Mouse (Mus musculus) regulatory T cell (primary cell): Measurements from ENCODE around the gene Gatad2b.
"Not testable (repeated sequence)": the region's sequence is repeated elsewhere in the genome, so short reads cannot be mapped to it uniquely, and the experiment has no call there.

Source experiments
- in situ Hi-C: fragments of 300-600 bp; cut with MboI, MseI; formaldehyde crosslinking; loops from one replicate; pipeline ENCODE4 v1.15.1; 2025; ENCODE audit warnings: high pct_unique_total_duplicates

Gatad2b gene

GRCm38 (mm10) chr3:90309589-90309988 is 16.6 kb downstream of the Gatad2b start:
- in situ Hi-C loops = no loop called here

GRCm38 (mm10) chr3:90313367-90313766 is 20.4 kb downstream of the Gatad2b start:
- in situ Hi-C loops = no loop called here

DNA sequence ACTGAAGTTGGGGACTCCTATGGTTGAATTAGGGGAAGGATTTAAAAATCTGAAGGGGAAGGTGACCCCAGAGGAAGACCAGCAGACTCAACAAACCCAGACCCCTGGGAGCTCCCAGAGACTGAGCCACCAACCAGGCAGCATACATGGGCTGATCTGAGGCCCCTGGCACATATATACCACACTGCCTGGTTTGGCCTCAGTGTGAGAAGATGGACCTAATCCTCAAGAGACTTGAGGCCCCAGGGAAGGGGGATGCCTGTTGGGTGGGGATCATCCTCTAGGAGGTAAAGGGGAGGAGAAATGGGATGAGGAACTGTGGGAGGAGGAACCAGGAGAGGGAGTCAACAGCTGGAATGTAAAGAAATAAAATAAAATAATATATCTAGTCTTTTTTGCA is 21.3 kb downstream of the Gatad2b start:
- in situ Hi-C loops = no loop called here

- in situ Hi-C loops = no loop called here
Measured at GRCm38 (mm10) chr3:90322289-90322688, 29.3 kb downstream of the Gatad2b start.

GRCm38 (mm10) chr3:90323119-90323518 is 30.1 kb downstream of the Gatad2b start:
- in situ Hi-C loops = no loop called here

GRCm38 (mm10) chr3:90332485-90332884 is 39.5 kb downstream of the Gatad2b start:
- in situ Hi-C loops = no loop called here

GRCm38 (mm10) chr3:90335517-90335916 is 42.5 kb downstream of the Gatad2b start:
- in situ Hi-C loops = no loop called here

- in situ Hi-C loops = no loop called here
Measured at GRCm38 (mm10) chr3:90338190-90338589, 45.2 kb downstream of the Gatad2b start.

GRCm38 (mm10) chr3:90340177-90340576 is 47.2 kb downstream of the Gatad2b start:
- in situ Hi-C loops = no loop called here

GRCm38 (mm10) chr3:90342853-90343252 is 49.9 kb downstream of the Gatad2b start:
- in situ Hi-C loops = not testable (repeated sequence)

- in situ Hi-C loops = no loop called here
Measured at GRCm38 (mm10) chr3:90347847-90348246, 54.9 kb downstream of the Gatad2b start.

GRCm38 (mm10) chr3:90357959-90358358 is 65.0 kb downstream of the Gatad2b start:
- in situ Hi-C loops = no loop called here

DNA sequence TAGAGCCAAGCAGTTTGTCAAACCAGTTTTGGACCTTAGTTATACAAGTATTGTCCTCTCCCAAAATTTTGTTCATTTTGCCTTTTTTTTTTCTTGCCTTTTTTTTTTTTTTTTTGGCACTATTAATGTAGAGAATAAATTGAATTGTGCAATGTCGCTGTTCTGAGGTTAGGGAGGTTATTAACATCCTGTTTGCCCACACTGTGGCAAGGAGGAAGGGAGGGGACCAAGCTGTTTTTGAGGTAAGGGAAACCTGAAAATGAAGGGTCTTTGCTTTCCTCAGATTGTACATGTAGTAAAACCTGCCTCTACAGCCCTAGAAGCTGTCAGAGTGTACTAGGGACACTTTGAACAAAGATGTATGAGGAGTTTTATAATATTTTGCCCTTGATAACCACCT is 66.3 kb downstream of the Gatad2b start:
- in situ Hi-C loops = no loop called here

DNA sequence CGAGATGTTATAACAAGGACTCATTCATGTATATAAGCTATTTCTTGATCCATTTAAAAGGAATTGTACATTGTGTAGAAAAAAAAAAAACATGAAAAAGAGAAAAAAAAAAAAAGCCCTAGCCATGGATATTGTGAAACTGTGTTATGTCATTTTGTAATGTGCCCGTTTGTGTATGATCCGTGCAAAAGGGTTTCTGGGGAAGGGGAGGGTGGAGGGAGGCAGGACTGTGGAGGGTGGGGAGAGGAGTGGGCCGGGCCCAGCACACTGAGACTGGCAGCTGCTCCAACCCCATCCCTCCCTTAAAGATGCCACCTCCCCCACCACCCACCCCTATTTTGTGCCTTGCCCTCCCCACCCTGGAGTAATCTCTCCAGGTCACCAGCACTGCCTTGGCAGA is 68.5 kb downstream of the Gatad2b start:
- in situ Hi-C loops = no loop called here

DNA sequence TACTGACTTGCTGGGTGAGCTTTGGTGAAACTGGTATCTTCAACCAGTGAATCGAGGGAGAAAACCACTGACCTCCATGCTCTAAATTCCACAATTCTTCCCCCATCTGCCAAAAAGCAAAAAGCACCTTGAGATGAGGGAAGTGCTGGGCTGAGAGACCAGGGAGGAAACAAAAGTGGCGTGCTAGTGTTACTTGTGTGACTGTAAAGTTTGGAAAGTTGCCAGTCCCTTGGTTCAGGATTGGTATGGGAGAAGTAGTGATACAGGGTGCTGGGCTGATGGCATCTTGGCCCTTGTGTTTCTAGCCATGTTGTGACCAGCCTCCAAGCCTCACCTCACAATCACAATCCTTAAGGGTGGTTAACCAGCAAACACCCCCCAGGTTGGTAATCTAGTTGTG is 69.4 kb downstream of the Gatad2b start:
- in situ Hi-C loops = no loop called here

- in situ Hi-C loops = no loop called here
Measured at GRCm38 (mm10) chr3:90367001-90367632, 74.1 kb downstream of the Gatad2b start.

DNA sequence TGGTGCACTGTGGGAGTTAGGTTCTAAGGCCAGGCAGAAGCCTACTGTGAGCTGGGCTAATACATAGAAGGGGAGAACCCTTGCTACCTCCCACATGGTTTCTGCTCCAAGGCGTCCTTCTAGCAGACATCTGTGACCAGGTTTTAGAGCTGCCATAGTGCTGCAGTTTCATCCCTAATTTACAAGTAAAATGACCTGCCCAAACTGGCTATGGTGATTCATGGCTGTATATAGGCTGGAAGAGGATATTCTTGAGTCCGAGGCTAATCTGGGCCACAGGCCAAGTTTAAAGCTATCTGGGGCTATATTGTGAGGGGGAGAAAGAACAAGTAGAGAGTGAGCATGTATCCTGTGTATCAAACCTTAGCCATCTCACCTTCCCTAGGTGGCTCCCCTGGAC is 76.1 kb downstream of the Gatad2b start:
- in situ Hi-C loops = no loop called here

DNA sequence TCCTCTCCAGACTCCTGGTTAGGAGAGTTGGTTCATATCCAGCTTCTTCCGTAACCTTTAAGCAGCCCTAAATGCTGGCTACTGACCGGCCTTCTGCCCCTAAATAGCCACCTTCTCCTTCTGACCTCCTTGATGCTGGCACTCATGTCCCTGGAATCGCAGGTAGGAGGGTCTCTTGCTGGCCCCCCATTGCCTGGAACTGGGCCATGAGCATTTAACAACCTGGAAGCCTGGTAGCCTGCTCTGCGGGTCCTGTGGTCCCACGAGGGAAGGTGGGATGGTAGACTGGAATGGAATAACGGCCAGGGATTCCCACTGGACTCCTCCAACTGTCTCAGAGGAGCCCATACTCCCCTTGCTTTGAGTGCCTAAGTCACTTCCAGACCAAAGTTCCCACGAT is 78.9 kb downstream of the Gatad2b start:
- in situ Hi-C loops = no loop called here

GRCm38 (mm10) chr3:90372817-90373216 is 79.8 kb downstream of the Gatad2b start:
- in situ Hi-C loops = no loop called here

GRCm38 (mm10) chr3:90373432-90374028 is 80.6 kb downstream of the Gatad2b start:
- in situ Hi-C loops = no loop called here

DNA sequence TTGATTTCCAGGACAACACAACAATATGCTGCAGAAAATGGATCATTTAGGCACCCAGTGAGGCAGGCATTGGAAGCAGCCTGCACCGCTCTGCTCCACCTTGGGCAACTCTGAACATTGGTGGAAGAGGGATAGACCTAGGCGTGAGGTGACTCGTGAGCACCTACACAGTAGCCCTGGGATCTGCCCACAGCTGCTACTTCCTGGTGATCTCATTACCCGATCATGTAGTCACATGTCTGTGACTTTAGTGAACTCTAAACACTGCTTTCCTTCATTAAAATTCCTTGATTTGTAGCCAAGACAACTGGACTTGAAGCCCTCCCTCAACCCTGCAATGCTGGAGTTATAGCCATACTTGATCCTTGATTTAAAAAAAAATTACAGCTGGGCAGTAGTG is 81.4 kb downstream of the Gatad2b start:
- in situ Hi-C loops = no loop called here

GRCm38 (mm10) chr3:90375562-90376246 is 82.7 kb downstream of the Gatad2b start:
- in situ Hi-C loops = loop anchor here (5.0 kb wide), 1 partner anchor 153 kb away; no protein-coding TSS in a partner anchor

GRCm38 (mm10) chr3:90376247-90376585 is 83.2 kb downstream of the Gatad2b start:
- in situ Hi-C loops = loop anchor here (5.0 kb wide), 1 partner anchor 154 kb away; no protein-coding TSS in a partner anchor
